Mouse (Mus musculus): Measurements from ENCODE around the gene Tssk4.

Gene Tssk4

GRCm38 (mm10) chr14:55634874-55635522, 15.0 kb upstream of the Tssk4 start:
- ChIA-PET POLR2A (interaction anchor here (0.7 to 2.9 kb wide), 25 partner anchors 8 to 293 kb away, joined by 3 to 15 read pairs (median 4); partner anchors contain the start of genes A730061H03Rik (in 2 of the 4), Psme2 (in 2 of the 4), Tm9sf1 (in 2 of the 4) and Dcaf11 (in 1 of the 4)), CTCF (interaction anchor here in 3 of 4 experiments (0.6 to 2.2 kb wide), 6 partner anchors 25 to 284 kb away, joined by 3 to 5 read pairs (median 3); partner anchors contain the start of gene Mdp1 (in 1 of the 3))

GRCm38 (mm10) chr14:55635523-55636007, 14.4 kb upstream of the Tssk4 start, which contains the start of gene Ipo4:
Gene Ipo4, minus strand, starts transcription at chr14:55635957.
- ChIA-PET CTCF (interaction anchor here (0.5 to 2.2 kb wide), 6 partner anchors 25 to 283 kb away, joined by 3 to 5 read pairs (median 4); partner anchors contain the start of gene Mdp1 (in 1 of the 4)), POLR2A (interaction anchor here (0.7 to 2.9 kb wide), 26 partner anchors 8 to 292 kb away, joined by 3 to 15 read pairs (median 4); partner anchors contain the start of genes A730061H03Rik (in 2 of the 4), Psme2 (in 2 of the 4), Tm9sf1 (in 2 of the 4) and Dcaf11 (in 1 of the 4))

DNA sequence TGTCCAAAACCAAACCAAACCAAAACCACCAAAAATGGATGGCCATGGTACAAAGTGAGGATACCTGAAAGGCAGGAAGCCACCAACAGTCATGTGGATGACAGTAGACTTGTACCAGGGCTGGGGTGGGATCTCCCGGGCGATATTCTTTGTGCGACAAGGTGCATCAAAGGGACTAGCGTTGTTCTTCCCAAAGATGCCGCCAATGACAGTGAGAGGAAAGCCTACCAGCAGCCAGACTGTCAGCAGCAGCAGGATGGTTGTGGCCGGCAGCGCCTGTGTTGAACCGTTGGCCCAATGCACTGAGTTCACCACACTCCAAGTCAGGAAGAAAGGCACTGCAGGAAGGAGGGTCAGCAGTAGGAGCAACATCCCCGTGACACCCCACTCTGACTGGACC, 12.2 kb upstream of the Tssk4 start, which contains the start of gene Gm49378:
TSS of gene Gm49378 (minus strand) at position 101 of the 400 bp plus-strand sequence.
- ChIA-PET POLR2A (interaction anchor here in 2 of 4 experiments (1.2 to 1.4 kb wide), 3 partner anchors 13 to 34 kb away, joined by 3 to 8 read pairs (median 3); partner anchors contain the start of genes Gmpr2 (in 1 of the 2), Nedd8 (in 1 of the 2) and Tssk4 (in 1 of the 2)), CTCF (interaction anchor here in 1 of 4 experiments (0.6 kb wide), 1 partner anchor 86 kb away, joined by 3 read pairs; no protein-coding TSS in a partner anchor)

GRCm38 (mm10) chr14:55640816-55641215, 9.2 kb upstream of the Tssk4 start:
- ChIA-PET POLR2A (interaction anchor here in 3 of 4 experiments (0.5 to 1.0 kb wide), 9 partner anchors 12 to 1066 kb away, joined by 3 to 4 read pairs (median 3); no protein-coding TSS in a partner anchor), CTCF (interaction anchor here in 3 of 4 experiments (0.6 to 0.9 kb wide), 4 partner anchors 13 to 494 kb away, joined by 3 to 4 read pairs (median 4); no protein-coding TSS in a partner anchor)

DNA sequence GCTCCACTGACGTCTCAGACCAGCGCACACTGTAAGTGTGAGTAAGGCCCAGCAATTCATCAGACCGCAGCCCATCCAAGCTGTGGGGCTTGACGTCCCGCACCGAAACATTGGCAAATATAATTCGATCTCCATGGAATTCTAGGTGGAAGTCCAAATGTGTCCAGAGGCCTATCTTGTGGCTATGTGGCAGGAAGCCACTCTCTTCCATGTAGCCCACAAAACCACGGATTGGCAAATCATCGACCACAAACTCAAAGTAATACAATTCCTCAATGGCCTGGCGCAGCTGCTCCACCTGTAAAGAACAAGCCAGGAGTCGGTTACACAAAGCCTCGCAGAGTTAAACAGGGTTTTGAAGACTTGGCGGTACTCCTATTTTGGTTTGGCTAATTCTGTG, 8.7 kb upstream of the Tssk4 start:
- ChIA-PET POLR2A (interaction anchor here in 2 of 4 experiments (0.7 to 1.0 kb wide), 2 partner anchors 16 to 18 kb away, joined by 4 read pairs; no protein-coding TSS in a partner anchor), CTCF (interaction anchor here in 2 of 4 experiments (0.6 to 0.7 kb wide), 2 partner anchors 13 to 212 kb away, joined by 3 read pairs; no protein-coding TSS in a partner anchor)

- ChIA-PET CTCF (interaction anchor here in 1 of 4 experiments (0.6 kb wide), 1 partner anchor 320 kb away, joined by 3 read pairs; no protein-coding TSS in a partner anchor), POLR2A (interaction anchor here in 3 of 4 experiments (0.7 to 3.2 kb wide), 32 partner anchors 9 to 119 kb away, joined by 3 to 15 read pairs (median 4); partner anchors contain the start of genes A730061H03Rik (in 2 of the 3), Dcaf11 (in 2 of the 3), Gmpr2 (in 2 of the 3) and Nedd8 (in 2 of the 3))
Observed at GRCm38 (mm10) chr14:55642679-55643059, 7.3 kb upstream of the Tssk4 start.

DNA sequence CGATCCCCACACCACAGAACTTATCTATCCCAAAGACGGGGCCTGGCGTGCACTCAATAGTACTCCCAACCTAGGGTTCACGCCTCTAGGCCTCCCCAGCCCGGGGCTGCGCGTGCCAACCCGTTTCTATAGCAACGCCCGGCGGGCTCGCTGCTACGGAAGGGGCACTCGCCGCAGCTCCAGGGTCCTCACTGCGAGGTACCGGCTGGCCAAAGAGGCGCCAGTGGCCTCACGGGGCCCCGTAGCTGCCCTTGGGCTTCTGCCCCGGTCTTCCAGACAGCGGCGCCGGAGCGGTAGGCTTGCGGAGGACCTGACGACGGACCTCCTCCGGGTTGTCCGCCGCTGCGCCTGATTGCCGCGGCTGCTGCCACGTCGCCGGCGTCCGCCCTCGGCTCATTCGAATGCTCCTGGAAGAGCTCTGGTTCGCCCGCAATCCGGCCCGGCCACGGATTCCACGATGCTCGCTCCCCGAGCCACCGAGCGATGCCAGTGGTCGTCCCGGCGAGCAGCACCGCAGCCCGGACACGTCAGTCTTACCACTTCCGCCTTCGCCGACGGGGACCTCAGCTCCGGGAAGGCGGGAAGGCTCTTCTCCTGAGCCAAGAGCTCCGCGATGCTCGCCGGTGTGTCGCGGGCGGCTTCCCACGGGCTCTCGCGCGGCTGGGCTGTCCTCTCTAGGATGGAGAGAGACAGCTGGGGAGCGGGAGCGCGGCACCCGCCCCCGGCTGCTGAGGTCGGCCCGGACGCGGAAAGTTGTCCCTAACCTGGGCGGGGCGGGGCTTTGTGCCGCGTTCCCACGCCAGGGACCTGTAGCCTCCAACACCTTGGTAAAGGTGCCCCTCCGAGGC, 6.7 kb upstream of the Tssk4 start, which contains the start of gene Tm9sf1:
TSS of gene Tm9sf1 (minus strand) at position 747 of the 848 bp plus-strand sequence.
- ChIA-PET POLR2A (interaction anchor here (0.7 to 3.2 kb wide), 57 partner anchors 8 to 177 kb away, joined by 3 to 15 read pairs (median 4); partner anchors contain the start of genes A730061H03Rik (in 3 of the 4), Dcaf11 (in 3 of the 4), Nedd8 (in 3 of the 4) and Psme2 (in 3 of the 4)), CTCF (interaction anchor here (0.5 to 1.2 kb wide), 5 partner anchors 100 to 1195 kb away, joined by 3 to 6 read pairs (median 4); no protein-coding TSS in a partner anchor)

DNA sequence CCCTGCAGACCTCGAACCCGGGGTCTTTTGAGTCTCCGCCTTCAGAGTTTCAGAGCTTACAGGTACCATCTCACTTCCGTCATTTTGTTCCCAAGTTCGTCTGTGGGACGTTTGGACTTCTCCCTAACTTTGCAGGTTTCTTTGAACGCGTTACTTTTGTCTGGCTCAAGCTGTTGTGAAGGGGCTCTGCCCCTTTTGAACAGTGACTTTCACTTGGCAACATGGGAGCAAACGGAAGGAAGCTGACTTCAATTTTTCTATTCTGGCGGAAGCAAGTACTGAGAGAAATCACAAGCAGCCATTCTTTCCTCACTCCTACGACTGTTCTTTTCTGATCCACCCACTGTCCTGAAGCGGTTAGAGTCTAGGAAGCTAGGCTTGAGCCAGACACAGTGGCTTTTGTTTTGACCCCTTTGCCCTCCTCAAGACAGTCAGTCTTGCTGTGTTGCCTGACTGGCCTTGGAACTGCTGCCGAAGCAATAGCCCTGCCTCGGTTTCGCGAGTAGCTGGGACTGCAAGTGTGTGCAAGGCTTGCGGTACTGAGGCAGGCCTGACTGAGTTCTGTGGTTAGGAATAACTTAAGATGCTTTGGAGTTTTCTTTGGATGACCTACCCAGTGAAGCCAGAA, 5.6 kb upstream of the Tssk4 start:
- CTCF ChIA-PET: interaction anchor here in 3 of 4 experiments (0.6 to 1.6 kb wide), 4 partner anchors 16 to 126 kb away, joined by 3 to 6 read pairs (median 4); no protein-coding TSS in a partner anchor
- POLR2A ChIA-PET: interaction anchor here (0.5 to 4.2 kb wide), 36 partner anchors 8 to 722 kb away, joined by 3 to 18 read pairs (median 4); partner anchors contain the start of genes Gmpr2 (in 3 of the 4), Nedd8 (in 3 of the 4), A730061H03Rik (in 2 of the 4) and Ipo4 (in 2 of the 4)

DNA sequence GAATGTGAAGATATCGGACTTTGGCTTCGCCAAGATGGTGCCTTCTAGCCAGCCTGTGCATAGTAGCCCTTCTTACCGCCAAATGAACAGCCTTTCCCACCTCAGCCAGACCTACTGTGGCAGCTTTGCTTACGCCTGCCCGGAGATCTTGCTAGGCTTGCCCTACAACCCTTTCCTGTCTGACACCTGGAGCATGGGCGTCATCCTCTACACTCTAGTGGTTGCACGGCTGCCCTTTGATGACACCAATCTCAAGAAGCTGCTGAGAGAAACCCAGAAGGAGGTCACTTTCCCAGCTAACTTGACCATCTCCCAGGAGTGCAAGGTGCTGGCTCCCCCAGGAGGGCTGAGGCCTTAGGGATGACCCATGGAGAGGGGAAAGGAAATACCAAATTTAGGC, 1.5 kb downstream of the Tssk4 start:
- ChIA-PET CTCF (interaction anchor here (0.6 to 1.3 kb wide), 5 partner anchors 9 to 352 kb away, joined by 3 to 9 read pairs (median 3); partner anchors contain the start of gene Mdp1 (in 1 of the 4)), POLR2A (interaction anchor here in 2 of 4 experiments (0.6 to 2.7 kb wide), 7 partner anchors 8 to 179 kb away, joined by 3 to 10 read pairs (median 3); partner anchors contain the start of genes Gm49378 (in 1 of the 2), Mdp1 (in 1 of the 2), Nedd8 (in 1 of the 2) and Tm9sf1 (in 1 of the 2))

- ChIA-PET CTCF (no interaction called here), POLR2A (interaction anchor here in 2 of 4 experiments (1.3 to 1.4 kb wide), 2 partner anchors 15 to 25 kb away, joined by 3 read pairs; partner anchors contain the start of genes Gmpr2 (in 1 of the 2), Nedd8 (in 1 of the 2) and Tinf2 (in 1 of the 2))
Observed at GRCm38 (mm10) chr14:55656935-55657334, 7.0 kb downstream of the Tssk4 start.

DNA sequence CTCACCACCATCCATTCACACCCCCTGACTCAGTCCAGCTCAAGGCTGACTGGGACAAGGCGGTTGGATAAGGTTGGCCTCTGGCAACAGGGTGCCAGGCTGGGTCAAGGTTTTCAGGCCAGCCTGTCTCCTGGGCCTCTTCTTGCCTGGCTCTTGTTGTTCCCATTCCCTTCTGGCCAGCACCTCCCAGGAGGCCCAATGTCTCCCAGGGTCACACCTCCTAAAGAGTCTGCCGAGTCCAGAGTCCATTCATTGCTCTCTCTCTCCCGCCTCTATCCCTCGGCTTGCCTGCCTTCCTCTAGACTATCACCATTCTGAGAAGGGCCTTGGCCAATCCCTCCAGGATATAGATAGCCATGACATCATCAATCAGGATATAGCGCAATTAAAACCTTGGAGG, 8.0 kb downstream of the Tssk4 start:
- POLR2A ChIA-PET: interaction anchor here in 3 of 4 experiments (0.6 to 1.6 kb wide), 4 partner anchors 11 to 106 kb away, joined by 3 to 9 read pairs (median 4); partner anchors contain the start of genes Gmpr2 (in 1 of the 3) and Nedd8 (in 1 of the 3)
- CTCF ChIA-PET: no interaction called here

DNA sequence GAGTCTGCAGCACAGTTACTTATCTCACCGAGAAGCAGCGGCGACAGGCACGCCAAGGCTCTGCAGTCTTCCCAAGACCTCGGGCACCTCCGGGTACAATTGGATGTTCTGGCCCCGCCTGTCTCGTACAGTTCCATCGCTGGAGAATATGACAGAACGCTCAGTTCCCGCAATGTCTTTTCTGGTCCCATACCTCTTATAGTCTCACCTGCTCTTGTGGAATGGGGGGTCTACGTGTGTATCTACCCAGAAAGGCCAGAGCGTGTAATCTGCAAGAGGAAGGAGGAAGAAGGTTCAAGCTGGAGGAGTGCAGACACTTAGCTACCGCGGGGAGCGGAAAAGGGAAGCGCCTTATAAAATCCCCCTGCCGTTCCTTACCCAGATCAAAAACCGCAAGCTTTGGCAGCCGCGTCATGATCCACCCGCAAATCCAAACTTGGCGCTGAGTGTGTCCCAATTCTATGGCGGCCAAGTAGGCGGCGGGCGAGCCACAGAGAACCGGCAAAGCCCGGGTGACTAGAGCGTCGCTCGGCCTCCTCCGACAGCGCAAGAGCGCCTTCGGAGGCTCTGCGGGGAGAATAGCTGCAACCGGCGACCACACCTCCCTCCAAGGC, 10.1 kb downstream of the Tssk4 start, which contains the start of gene Mdp1:
TSS of gene Mdp1 (minus strand) at position 549 of the 614 bp plus-strand sequence.
- ChIA-PET CTCF (interaction anchor here (0.5 to 2.2 kb wide), 30 partner anchors 8 to 292 kb away, joined by 3 to 14 read pairs (median 3); partner anchors contain the start of genes Nedd8 (in 3 of the 4), Gmpr2 (in 2 of the 4), Psme2 (in 2 of the 4) and Rnf31 (in 2 of the 4)), POLR2A (interaction anchor here (0.6 to 4.9 kb wide), 47 partner anchors 9 to 222 kb away, joined by 3 to 61 read pairs (median 4); partner anchors contain the start of genes Gmpr2 (in 4 of the 4), Nedd8 (in 4 of the 4), Rec8 (in 3 of the 4) and A730061H03Rik (in 2 of the 4))

GRCm38 (mm10) chr14:55660636-55661035, 10.7 kb downstream of the Tssk4 start:
- CTCF ChIA-PET: interaction anchor here (0.5 to 2.2 kb wide), 27 partner anchors 9 to 293 kb away, joined by 3 to 14 read pairs (median 3); partner anchors contain the start of genes Gmpr2 (in 2 of the 4), Nedd8 (in 2 of the 4), Psme2 (in 2 of the 4) and Rnf31 (in 2 of the 4)
- POLR2A ChIA-PET: interaction anchor here (0.6 to 4.9 kb wide), 44 partner anchors 9 to 222 kb away, joined by 3 to 61 read pairs (median 4); partner anchors contain the start of genes Gmpr2 (in 4 of the 4), Nedd8 (in 4 of the 4), Rec8 (in 3 of the 4) and A730061H03Rik (in 2 of the 4)

DNA sequence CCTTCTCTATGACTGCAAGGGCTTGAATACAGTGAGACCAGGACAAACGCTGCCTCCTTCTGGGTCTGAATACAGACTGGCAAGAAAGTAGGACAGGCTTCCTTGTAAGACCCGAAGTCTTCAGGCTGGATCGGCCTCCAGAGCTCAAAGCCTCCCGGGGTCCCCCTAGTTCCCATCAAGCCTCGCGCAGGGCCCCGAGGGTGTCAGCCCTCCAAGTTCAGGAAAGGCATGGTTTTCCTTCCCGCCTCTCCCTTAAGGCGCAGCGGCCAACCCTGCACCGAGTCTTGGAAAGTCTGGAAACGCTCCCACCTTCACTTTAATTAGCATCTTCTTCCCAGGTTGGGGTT, 21.5 kb downstream of the Tssk4 start:
- ChIA-PET CTCF (interaction anchor here in 3 of 4 experiments (0.8 to 2.5 kb wide), 15 partner anchors 8 to 191 kb away, joined by 3 to 16 read pairs (median 4); partner anchors contain the start of genes Mdp1 (in 3 of the 3), Tinf2 (in 3 of the 3), Adcy4 (in 1 of the 3) and Ltb4r2 (in 1 of the 3)), POLR2A (interaction anchor here (0.5 to 3.0 kb wide), 103 partner anchors 9 to 656 kb away, joined by 3 to 61 read pairs (median 4); partner anchors contain the start of genes Mdp1 (in 4 of the 4), Rnf31 (in 4 of the 4), A730061H03Rik (in 3 of the 4) and Psme2 (in 3 of the 4))

Data from embryonic stem cell, embryonic (primary cell).